ENCODE assay signal across 22 mouse cellular contexts in genomic region chr6:36752887-36753286, GRCm38 (mm10). TPM values are rescaled to one million over a fixed set of nuclear protein-coding genes. Genes with fewer than 3 reads are reported as not detected.
A peak's percentile ranks its signal among the peaks of the same experiment; 100 is the strongest.
DNase-seq lines count a peak whose midpoint lies in the region; ATAC-seq and TF ChIP-seq lines count a peak whose summit lies in the region.
"Had no signal": no experiment of that assay in that cellular context is flagged by ENCODE, and none has a peak within 500 bp of the region (broad histone marks: within the 10 kb centered on the region; RNA-seq: fewer than 3 reads in every experiment).

No protein-coding gene starts in this region.

- peak; percentile 7 for DNase-seq in cerebellum, adult 9-10 months
- DNase-seq in cerebellum, adult 11-12 months: no peak
- DNase-seq in layer of hippocampus, adult 2 months (ENCODE audit: low spot score in 2 of 2): no peak
- no peak for DNase-seq in layer of hippocampus, postnatal 25 days (ENCODE audit: extremely low spot score in 1 of 2, low spot score in 1 of 2)
- peak; percentile 91 for DNase-seq in Muller cell, postnatal 12 days (ENCODE audit: inconsistent ontology term)
- DNase-seq in hindbrain, postnatal 0 days (ENCODE audit: low spot score): peak; percentile 57
- no peak for DNase-seq in lung, adult 18-20 months
- no peak for DNase-seq in liver, postnatal 0 days
- DNase-seq: cerebellum, adult 11 months; gastrocnemius, postnatal 36 days; heart, postnatal 10 days; kidney, adult 8-10 months; kidney, postnatal 36 days; layer of hippocampus, postnatal 36 days; right cerebral cortex, postnatal 25 days; thymus, postnatal 25 days had no signal

- no peaks in the 10 kb centered on the region for H3K36me3 ChIP-seq in hindbrain, postnatal 0 days (ENCODE audit: insufficient read depth, low read length)
- H3K36me3 ChIP-seq in liver, postnatal 0 days (replicated peaks; ENCODE audit: insufficient read depth, low read length): no peaks in the 10 kb centered on the region
- H3K36me3 ChIP-seq: G1E; liver, embryonic 12.5 days had no signal

- no peaks in the 10 kb centered on the region for H3K9me3 ChIP-seq in hindbrain, postnatal 0 days (ENCODE audit: low read length)
- no peaks in the 10 kb centered on the region for H3K9me3 ChIP-seq in liver, postnatal 0 days (ENCODE audit: low read length)
- H3K9me3 ChIP-seq: embryonic facial prominence, embryonic 10.5 days; G1E; liver, embryonic 12.5 days had no signal

- no peak for TF ChIP-seq EP300 in liver, postnatal 0 days (IDR thresholded peaks at IDR 0.05; ENCODE audit: low read depth)

- WGBS in hindbrain, postnatal 0 days: 31% methylated on average over 6 of the region's 6 CpGs
- WGBS in liver, postnatal 0 days (ENCODE audit: insufficient replicate concordance): 69% methylated on average over 6 of the region's 6 CpGs

- 0 out of 2 replicates have a peak, but pooled peaks have one; percentile 15 for ATAC-seq in hindbrain, postnatal 0 days
- no peak for ATAC-seq in liver, postnatal 0 days
- ATAC-seq: CD4-positive, CD25-positive, alpha-beta regulatory T cell, adult 4 months; inflammation-experienced regulatory T-cells, adult 6 months; liver, embryonic 12.5 days had no signal

- no peak overlapping the region for H3K4me2 ChIP-seq in hindbrain, postnatal 0 days (ENCODE audit: low read depth, low read length)
- H3K4me2 ChIP-seq in liver, postnatal 0 days (ENCODE audit: low read depth, low read length): no peak overlapping the region
- H3K4me2 ChIP-seq: liver, embryonic 12.5 days had no signal

- H3K9ac ChIP-seq in hindbrain, postnatal 0 days (replicated peaks; ENCODE audit: low read length): no peak overlapping the region
- no peak overlapping the region for H3K9ac ChIP-seq in liver, postnatal 0 days (replicated peaks)
- H3K9ac ChIP-seq: liver, embryonic 12.5 days had no signal

- peak overlapping the region; percentile 58 for H3K27ac ChIP-seq in layer of hippocampus, adult 2 months
- H3K27ac ChIP-seq in hindbrain, postnatal 0 days: peak overlapping the region; percentile 38; the same call in 1 of the 2 replicates
- H3K27ac ChIP-seq in liver, postnatal 0 days (ENCODE audit: low read depth): no peak overlapping the region
- H3K27ac ChIP-seq: embryonic facial prominence, embryonic 10.5 days; liver, embryonic 12.5 days had no signal

- no peaks in the 10 kb centered on the region for H3K27me3 ChIP-seq in hindbrain, postnatal 0 days (ENCODE audit: insufficient read depth, low read length)
- no peaks in the 10 kb centered on the region for H3K27me3 ChIP-seq in liver, postnatal 0 days (ENCODE audit: insufficient read depth, low read length)
- H3K27me3 ChIP-seq: liver, embryonic 12.5 days had no signal

- H3K4me3 ChIP-seq in layer of hippocampus, adult 2 months: no peak overlapping the region
- no peak overlapping the region for H3K4me3 ChIP-seq in hindbrain, postnatal 0 days (ENCODE audit: low read length)
- no peak overlapping the region for H3K4me3 ChIP-seq in liver, postnatal 0 days (ENCODE audit: low read depth, low read length)
- H3K4me3 ChIP-seq: embryonic facial prominence, embryonic 10.5 days; liver, embryonic 12.5 days had no signal

- TF ChIP-seq CTCF in layer of hippocampus, adult 2 months (conservative IDR thresholded peaks at IDR 0.05): no peak
- TF ChIP-seq CTCF in hindbrain, postnatal 0 days (IDR thresholded peaks at IDR 0.05; ENCODE audit: low read depth): no peak
- no peak for TF ChIP-seq CTCF in liver, postnatal 0 days (IDR thresholded peaks at IDR 0.05; ENCODE audit: low read depth)

- H3K4me1 ChIP-seq in hindbrain, postnatal 0 days (ENCODE audit: insufficient read depth, low read length): peaks cover 12% of the 10 kb centered on the region
- no peaks in the 10 kb centered on the region for H3K4me1 ChIP-seq in liver, postnatal 0 days (ENCODE audit: insufficient read depth)
- H3K4me1 ChIP-seq: embryonic facial prominence, embryonic 10.5 days; liver, embryonic 12.5 days had no signal

RNA-seq across cellular contexts. Expression of gene Ptn, which starts 57.1 kb away (rescaled TPM):
- 100 to 1,000 TPM; 217 to 220 TPM for total RNA-seq in layer of hippocampus, adult 2 months (2021)
- total RNA-seq in layer of hippocampus, postnatal 25 days (2021): 100 to 1,000 TPM; 253 to 267 TPM
- total RNA-seq in hindbrain, postnatal 0 days (2014; rRNA removed): 396 and 403 TPM in 2 replicates
- polyA plus RNA-seq in hindbrain, postnatal 0 days (2015; fragmentation: Nextera tagmentation; extraction: Ambion mirVana): 1,251 and 1,433 TPM in 2 replicates
- polyA plus RNA-seq in liver, postnatal 0 days (2015; fragmentation: Nextera tagmentation; extraction: Ambion mirVana): 3.6 and 4.2 TPM in 2 replicates
- total RNA-seq: G1E; megakaryocyte, adult 5-6 weeks had no signal
- polyA plus RNA-seq: CD4-positive, CD25-positive, alpha-beta regulatory T cell, adult 4 months; G1E had no signal

Comparison
In these comparisons a context has a peak if more than half of its experiments do, and no peak if none do; other contexts are left out.
1. DNase-seq: peak in cerebellum, adult 9-10 months (single experiment), Muller cell, postnatal 12 days (single experiment) and hindbrain, postnatal 0 days (single experiment); none in cerebellum, adult 11-12 months (single experiment), layer of hippocampus, adult 2 months (0 of 2), layer of hippocampus, postnatal 25 days (0 of 2), lung, adult 18-20 months (0 of 2) and liver, postnatal 0 days (single experiment).